Mouse (Mus musculus): ENCODE data around the gene Rad51b.

Rad51b gene

GRCm38 (mm10) chr12:79331722-79332121, 34.6 kb downstream of the Rad51b start:
- no peak for DNase-seq

DNA sequence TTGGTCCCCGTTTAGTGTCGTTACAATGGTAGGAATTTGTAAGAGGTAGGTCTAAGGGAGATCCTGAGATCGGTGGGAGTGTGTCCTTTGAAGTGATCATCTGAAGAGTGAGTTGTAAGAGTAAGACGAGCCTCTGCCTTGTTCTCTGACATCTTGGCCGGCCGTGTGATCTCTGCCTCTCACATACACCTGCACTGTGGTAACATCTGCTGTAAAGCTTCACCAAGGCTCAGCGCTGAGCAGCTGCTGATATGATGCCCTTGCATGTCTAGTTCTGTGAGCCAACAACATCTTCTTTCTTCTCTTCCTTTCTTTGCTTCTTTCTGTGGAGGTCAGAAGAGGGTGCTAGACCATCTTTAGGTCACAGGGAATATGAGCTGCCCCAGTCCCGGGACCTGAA, 41.7 kb downstream of the Rad51b start:
- DNase-seq = no peak

- DNase-seq = no peak
Observed at GRCm38 (mm10) chr12:79340513-79340912, 43.4 kb downstream of the Rad51b start.

DNA sequence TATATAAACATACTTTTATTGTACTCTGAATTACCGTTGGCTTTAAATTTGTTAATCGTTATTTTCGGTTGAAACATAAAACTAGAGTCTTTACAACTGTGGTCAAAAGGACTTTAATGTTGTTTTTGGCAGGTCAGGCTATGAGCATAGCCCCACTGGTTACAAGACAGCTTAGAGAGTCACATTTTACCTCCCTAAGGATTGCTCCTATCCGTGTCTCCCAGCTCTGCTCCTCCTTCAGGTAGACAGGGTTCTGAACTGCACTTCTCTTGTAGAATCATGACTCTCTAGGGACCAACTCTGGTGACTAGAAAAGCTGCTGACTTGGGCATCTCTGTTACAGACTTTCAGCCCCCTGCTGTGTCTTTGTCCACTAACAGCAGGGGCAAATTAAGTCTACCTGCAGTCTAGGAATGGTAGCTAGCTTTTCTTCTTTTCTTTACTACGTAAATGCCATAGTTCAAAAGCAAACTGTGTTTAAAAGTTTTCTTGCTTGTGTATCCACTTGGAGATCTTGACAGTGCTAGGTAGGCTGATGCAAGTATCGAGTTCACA, 44.3 kb downstream of the Rad51b start:
- DNase-seq = no peak

DNA sequence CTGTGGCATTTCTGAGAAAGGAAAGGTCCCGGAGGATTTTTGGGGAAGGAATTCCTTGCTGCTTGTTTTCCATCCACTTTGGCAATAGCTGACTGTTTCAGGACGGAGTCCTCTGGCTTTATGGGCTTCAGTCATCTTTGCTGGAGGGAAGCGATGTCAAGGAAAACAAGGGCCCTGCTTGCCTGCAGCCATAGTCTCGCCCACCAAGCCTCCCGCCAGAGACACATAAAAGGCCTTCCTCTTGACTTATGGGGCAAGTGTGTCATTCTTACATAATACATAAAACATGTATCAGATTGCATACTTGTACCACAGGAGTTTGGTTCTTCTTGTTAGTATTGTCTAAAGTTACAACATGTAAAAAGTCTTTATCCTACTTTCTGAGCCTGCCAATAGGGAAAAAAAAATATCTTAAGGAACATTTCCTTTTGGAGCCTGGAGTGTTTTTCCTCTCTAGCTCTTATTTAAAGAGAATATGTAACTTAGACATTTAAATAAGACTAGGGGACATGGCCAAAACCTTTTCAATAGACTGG, 49.2 kb downstream of the Rad51b start:
- no peak for DNase-seq

- peak; percentile 27 for DNase-seq
Observed at GRCm38 (mm10) chr12:79347643-79348042, 50.6 kb downstream of the Rad51b start.

DNA sequence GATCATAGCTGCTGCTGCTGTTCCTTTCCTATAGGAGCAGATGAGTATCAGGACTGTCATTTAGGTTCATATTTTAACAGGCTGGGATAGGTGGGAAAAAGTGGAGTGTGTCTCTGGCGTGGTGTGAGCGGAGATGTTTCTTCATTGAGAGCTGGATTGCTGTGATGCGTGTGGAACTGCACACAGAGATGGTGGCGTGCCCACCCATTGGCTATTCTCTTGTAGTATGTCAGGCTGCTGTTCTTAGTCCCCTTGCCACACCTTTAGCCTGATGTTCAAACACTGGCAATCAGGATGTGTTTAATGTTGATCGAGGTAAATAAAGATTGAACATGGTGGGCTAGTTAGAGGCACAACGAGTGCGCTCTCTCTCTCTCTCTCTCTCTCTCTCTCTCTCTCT, 54.4 kb downstream of the Rad51b start:
- DNase-seq = no peak

DNA sequence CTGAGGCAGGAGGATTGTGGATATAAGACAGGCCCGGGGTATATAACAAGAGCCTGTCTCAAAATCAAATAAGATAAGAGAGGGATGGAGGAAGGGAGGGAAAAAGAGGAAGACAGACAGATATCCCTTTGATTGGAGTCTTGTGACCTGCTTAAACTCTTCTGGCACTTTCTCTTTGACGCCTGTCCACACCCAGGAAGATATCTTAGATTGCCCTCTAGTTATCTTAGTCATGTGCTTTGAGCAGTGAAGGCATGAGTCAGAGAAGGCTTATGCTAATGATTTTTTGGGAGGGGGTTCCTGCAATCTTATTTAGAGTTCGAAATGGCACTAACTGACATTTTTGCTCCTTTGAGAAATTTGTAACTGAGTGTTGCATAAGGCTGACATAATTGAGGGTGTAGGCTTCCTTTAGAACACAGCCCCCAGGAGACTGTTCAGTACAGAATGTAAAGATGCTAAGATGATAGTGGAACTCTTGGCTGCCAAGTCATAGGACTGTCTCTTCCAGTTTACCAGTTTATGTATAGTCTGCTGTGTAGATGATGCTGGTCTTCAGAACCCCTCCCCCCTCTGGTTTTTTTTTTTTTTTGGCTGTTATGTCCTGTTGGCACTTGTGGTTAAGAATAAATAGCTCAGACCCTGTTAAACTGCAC, 55.1 kb downstream of the Rad51b start:
- DNase-seq = no peak

DNA sequence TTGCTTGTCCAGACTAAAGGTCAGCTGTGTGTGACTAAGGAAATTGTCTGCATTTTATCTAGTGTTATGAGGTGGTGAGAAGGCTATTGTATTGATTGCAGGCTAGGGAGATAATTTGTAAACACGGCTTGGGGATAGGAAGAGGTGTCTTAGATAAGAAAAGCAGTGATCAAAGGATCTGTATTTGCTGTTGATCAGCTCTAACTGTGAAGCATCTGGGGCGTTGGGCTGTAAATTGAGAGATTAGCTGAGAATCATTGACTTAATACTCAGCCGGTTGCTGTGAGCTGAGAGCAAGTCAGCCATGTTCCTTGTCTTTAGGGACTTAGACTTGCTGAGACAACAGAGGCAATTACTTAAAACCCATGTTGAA, 55.6 kb downstream of the Rad51b start:
- DNase-seq = no peak

DNA sequence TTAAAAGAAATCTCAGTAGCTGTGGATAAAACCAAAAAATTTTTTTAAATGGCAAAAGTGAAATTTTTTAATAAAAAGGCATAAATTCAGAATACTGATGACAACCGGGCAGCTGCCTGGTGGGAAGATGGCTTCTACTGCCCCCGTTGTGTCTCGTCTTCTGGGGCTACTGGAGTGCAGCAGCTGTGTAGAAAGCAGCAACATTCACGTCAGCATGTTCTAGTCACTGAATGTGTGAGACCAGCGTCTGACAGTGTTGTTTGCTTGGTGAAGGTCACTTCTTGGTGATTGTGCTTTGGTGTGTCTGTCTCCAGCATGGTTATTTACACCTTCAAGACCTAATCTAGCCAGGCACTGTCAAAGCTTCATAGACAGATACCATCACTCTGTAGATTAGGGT, 56.3 kb downstream of the Rad51b start:
- DNase-seq = no peak

- DNase-seq = no peak
Observed at GRCm38 (mm10) chr12:79354621-79355020, 57.5 kb downstream of the Rad51b start.

- DNase-seq = no peak
Observed at GRCm38 (mm10) chr12:79356138-79356537, 59.1 kb downstream of the Rad51b start.

DNA sequence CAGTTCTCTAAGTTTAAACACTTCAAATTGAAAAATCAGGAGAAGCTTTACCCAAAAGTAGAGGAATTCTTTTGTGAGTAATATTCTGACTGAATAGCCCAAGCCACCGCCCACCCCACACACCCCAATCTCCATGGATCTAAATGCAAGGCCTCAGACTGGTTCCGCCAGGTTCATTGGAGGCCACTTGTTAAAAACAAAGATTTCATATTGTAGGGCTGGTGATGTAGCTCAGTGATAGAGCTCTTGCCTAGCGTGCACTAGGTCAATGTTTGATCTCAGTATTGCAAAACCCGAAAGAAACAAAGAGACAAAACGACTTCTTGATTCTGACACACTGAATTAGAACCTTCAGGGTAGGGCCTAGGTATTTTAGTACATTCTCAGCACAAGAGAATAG, 60.5 kb downstream of the Rad51b start:
- no peak for DNase-seq

- DNase-seq = peak; percentile 30
Observed at GRCm38 (mm10) chr12:79358613-79359218, 61.6 kb downstream of the Rad51b start.

- no peak for DNase-seq
Observed at GRCm38 (mm10) chr12:79359404-79359803, 62.3 kb downstream of the Rad51b start.

GRCm38 (mm10) chr12:79362219-79362618, 65.1 kb downstream of the Rad51b start:
- DNase-seq = no peak

DNA sequence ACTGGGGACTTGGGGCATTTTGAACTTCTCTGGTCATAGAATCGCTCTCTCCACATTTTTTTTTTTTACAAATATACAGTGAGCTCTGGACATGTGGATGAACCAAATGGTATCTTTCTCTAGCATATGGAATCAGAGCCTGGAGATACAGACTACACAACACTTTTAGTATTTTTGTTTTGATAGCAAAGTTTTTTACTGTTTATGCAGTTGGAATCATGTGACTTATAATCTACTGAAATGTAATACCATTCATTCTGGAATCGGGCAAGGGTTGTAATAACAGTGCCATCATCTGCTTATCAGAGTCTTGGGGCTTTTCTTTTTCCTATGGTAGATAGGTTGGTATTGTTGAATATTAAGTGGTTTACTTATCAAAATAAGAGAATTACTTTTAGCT, 67.2 kb downstream of the Rad51b start:
- DNase-seq = no peak

- DNase-seq = no peak
Observed at GRCm38 (mm10) chr12:79368818-79369217, 71.7 kb downstream of the Rad51b start.

GRCm38 (mm10) chr12:79369512-79370165, 72.6 kb downstream of the Rad51b start:
- DNase-seq = no peak

DNA sequence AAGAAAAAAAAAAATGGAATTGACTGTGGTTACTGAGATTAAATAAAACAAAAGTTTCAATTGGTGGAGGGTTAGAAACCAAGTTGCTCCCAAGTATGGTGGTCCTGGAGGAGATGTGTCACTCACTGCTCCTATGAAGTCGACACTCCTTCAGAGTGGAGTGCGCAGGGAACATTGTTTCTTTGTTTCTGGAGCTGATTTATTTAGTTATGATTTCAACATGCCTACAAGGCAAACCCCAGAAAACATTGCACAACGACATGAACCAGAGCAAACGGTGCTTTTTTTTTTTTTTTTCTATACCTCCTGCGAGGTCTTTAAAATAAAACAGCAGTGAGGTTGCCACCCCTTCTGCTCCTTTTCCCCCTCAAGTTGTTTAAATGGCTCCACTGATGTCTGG, 75.6 kb downstream of the Rad51b start:
- no peak for DNase-seq

GRCm38 (mm10) chr12:79377378-79377777, 80.3 kb downstream of the Rad51b start:
- DNase-seq = no peak

GRCm38 (mm10) chr12:79377861-79378260, 80.8 kb downstream of the Rad51b start:
- no peak for DNase-seq

DNA sequence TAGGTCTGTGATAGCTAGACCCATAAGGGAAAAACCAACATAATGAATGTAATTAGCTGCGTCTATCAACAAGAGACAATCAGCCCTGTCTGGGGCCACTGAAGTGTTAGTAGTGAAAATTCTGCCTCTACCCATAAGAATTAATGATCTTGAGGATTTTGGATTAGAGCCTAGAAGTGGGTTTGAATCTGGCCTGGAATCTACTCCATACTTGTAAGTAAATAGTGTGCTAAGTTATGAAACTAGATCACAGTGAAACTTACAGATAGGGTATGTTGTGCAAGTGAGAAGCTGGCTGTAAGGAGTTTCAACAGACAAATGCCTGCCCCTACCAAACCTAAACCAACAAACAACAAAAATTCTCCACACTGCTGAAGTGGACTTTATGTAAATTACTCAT, 83.1 kb downstream of the Rad51b start:
- DNase-seq = no peak

DNA sequence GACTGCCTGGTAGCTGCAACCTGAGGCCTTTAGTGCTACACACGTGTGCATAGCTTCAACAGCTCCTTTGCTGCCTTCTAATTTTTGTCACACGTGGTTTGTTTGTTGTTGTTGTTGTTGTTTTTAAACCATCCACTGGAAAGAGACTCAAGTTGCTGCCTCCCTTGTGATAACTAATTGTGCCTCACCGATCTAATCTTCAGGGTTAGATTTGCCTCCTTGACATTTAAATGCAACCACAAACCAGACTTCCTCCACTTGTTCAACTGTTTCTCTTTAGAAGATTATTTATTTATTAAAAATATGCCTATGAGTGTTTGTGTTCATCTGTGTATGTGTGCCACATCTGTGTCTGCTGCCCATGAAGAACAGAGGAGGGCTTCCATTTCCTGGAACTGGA, 84.4 kb downstream of the Rad51b start:
- no peak for DNase-seq
